Mouse (Mus musculus) hindbrain, embryonic 14.5 days (tissue): ENCODE data around the gene Bglap. TPM values are rescaled to one million over a fixed set of nuclear protein-coding genes. Genes with fewer than 3 reads are reported as not detected.
"Not testable (repeated sequence)": the region's sequence is repeated elsewhere in the genome, so short reads cannot be mapped to it uniquely, and the experiment has no call there.

Experiments used
- ATAC-seq: fragments of 200-750 bp; cut with Nextera tagmentation; 2 replicates; pipeline ENCODE4 v1.8.0; 2017; ENCODE audit warnings: moderate number of reproducible peaks, mild to moderate bottlenecking, moderate TSS enrichment, moderate library complexity; ENCODE audit not compliant: low FRiP score
- DNase-seq: peaks from one replicate; pipeline ENCODE4 v3.0.0-alpha.2; 2015; ENCODE audit warnings: low spot score
- H3K27ac ChIP-seq: fragments of 300-500 bp; sonication (generic); 2 replicates; pipeline ENCODE4 v1.5.1; 2014; ENCODE audit warnings: mild to moderate bottlenecking, moderate library complexity
- H3K27me3 ChIP-seq: fragments of 300-500 bp; sonication (generic); 2 replicates; pipeline ENCODE4 v1.6.1; 2014; ENCODE audit warnings: mild to moderate bottlenecking, low read length, mixed read lengths; ENCODE audit not compliant: control insufficient read depth, insufficient read depth
- H3K36me3 ChIP-seq: fragments of 300-500 bp; sonication (generic); replicated peaks from 2 replicates; pipeline ENCODE4 v1.6.1; 2014; ENCODE audit not compliant: control insufficient read depth, insufficient read depth
- H3K4me1 ChIP-seq: fragments of 300-500 bp; sonication (generic); replicated peaks from 2 replicates; pipeline ENCODE4 v1.6.1; 2014; ENCODE audit warnings: antibody characterized with exemption, low read length, mixed read lengths; ENCODE audit not compliant: control insufficient read depth, insufficient read depth
- H3K4me2 ChIP-seq: fragments of 300-500 bp; sonication (generic); replicated peaks from 2 replicates; pipeline ENCODE4 v1.6.1; 2014; ENCODE audit warnings: mild to moderate bottlenecking, moderate library complexity
- H3K4me3 ChIP-seq: fragments of 300-500 bp; sonication (generic); replicated peaks from 2 replicates; pipeline ENCODE4 v1.5.1; 2014; ENCODE audit warnings: mild to moderate bottlenecking, low read length
- H3K9ac ChIP-seq: fragments of 300-500 bp; sonication (generic); 2 replicates; pipeline ENCODE4 v1.6.1; 2014
- H3K9me3 ChIP-seq: fragments of 300-500 bp; sonication (generic); 2 replicates; pipeline ENCODE4 v1.6.1; 2016; ENCODE audit warnings: low read length; ENCODE audit not compliant: control insufficient read depth
- WGBS: fragments of 180-500 bp; shearing (Covaris S2); extraction: QIAGEN DNeasy Blood & Tissue Kit; methylation state at CpG from one replicate; pipeline ENCODE4 v1.1.7; 2014; 5-methylcytosine and 5-hydroxymethylcytosine counted together
- polyA plus RNA-seq: library from polyadenylated mRNA; unstranded; fragments of >200 nt; fragmentation: Nextera tagmentation; extraction: Ambion mirVana; gene quantifications from 2 replicates; pipeline ENCODE4 v1.2.1, GENCODE M21; 2014

Bglap gene
- polyA plus RNA-seq, 1 experiment from 2014 or later = not detected

GRCm38 (mm10) chr3:88376644-88377043 lies 7.6 kb downstream of the Bglap start:
- Histone ChIP-seq H3K9ac (peak overlapping the region; percentile 36; the same call in 1 of the 2 replicates), H3K4me2 (peak overlapping the region; percentile 40), H3K27ac (peak overlapping the region; percentile 55; the same call in 1 of the 2 replicates)
- H3K27me3 ChIP-seq, H3K4me3 ChIP-seq, H3K36me3 ChIP-seq, DNase-seq, H3K9me3 ChIP-seq, H3K4me1 ChIP-seq, ATAC-seq: not testable (repeated sequence)
- 24% methylated on average over 4 of the region's 7 CpGs for WGBS

GRCm38 (mm10) chr3:88375750-88376626 lies 8.3 kb downstream of the Bglap start:
- ATAC-seq (peak; percentile 88), DNase-seq (peak; percentile 29)
- H3K27ac ChIP-seq = peak overlapping the region; percentile 55; the same call in 1 of the 2 replicates
- H3K36me3 ChIP-seq, H3K4me3 ChIP-seq, H3K9me3 ChIP-seq, H3K27me3 ChIP-seq, H3K4me1 ChIP-seq: not testable (repeated sequence)
- peak overlapping the region; percentile 40 for H3K4me2 ChIP-seq
- 12% methylated on average over 16 of the region's 19 CpGs for WGBS
- H3K9ac ChIP-seq = peak overlapping the region; percentile 36; the same call in 1 of the 2 replicates

GRCm38 (mm10) chr3:88372643-88373042 lies 11.6 kb downstream of the Bglap start, which contains the start of gene Bglap3:
TSS of gene Bglap3 (minus strand) at chr3:88372743.
- not testable (repeated sequence) for H3K4me2 ChIP-seq, H3K9me3 ChIP-seq, H3K27me3 ChIP-seq, DNase-seq, H3K36me3 ChIP-seq, H3K27ac ChIP-seq, H3K4me3 ChIP-seq, H3K9ac ChIP-seq, H3K4me1 ChIP-seq, ATAC-seq
- WGBS = 93% methylated on average over 9 of the region's 9 CpGs

GRCm38 (mm10) chr3:88368511-88368910 lies 15.8 kb downstream of the Bglap start:
- not testable (repeated sequence) for H3K9ac ChIP-seq, H3K27me3 ChIP-seq, DNase-seq, ATAC-seq, H3K36me3 ChIP-seq, H3K4me2 ChIP-seq, H3K4me1 ChIP-seq, H3K27ac ChIP-seq, H3K4me3 ChIP-seq, H3K9me3 ChIP-seq
- 92% methylated on average over 7 of the region's 7 CpGs for WGBS

GRCm38 (mm10) chr3:88367517-88367916 lies 16.7 kb downstream of the Bglap start:
- H3K4me3 ChIP-seq, DNase-seq, H3K4me2 ChIP-seq, H3K9me3 ChIP-seq, H3K4me1 ChIP-seq, H3K27me3 ChIP-seq, H3K27ac ChIP-seq, H3K9ac ChIP-seq: not testable (repeated sequence)
- H3K36me3 ChIP-seq = peaks cover 12% of the 10 kb centered on the region
- peak; percentile 18; the same call in 1 of the 2 replicates for ATAC-seq
- WGBS = 49% methylated on average over 3 of the region's 7 CpGs

GRCm38 (mm10) chr3:88366830-88367428 lies 17.3 kb downstream of the Bglap start:
- Histone ChIP-seq H3K4me3 (peak overlapping the region; percentile 21), H3K27ac (peak overlapping the region; percentile 63)

GRCm38 (mm10) chr3:88365705-88366361 lies 18.4 kb downstream of the Bglap start:
- Histone ChIP-seq H3K27me3 (peaks cover 4% of the 10 kb centered on the region; the same call in 1 of the 2 replicates), H3K4me2 (peak overlapping the region; percentile 21), H3K4me3 (no peak overlapping the region), H3K4me1 (no peaks in the 10 kb centered on the region), H3K9me3 (peaks cover 7% of the 10 kb centered on the region; the same call in 1 of the 2 replicates), H3K27ac (no peak overlapping the region), H3K36me3 (peaks cover 29% of the 10 kb centered on the region), H3K9ac (no peak overlapping the region)
- DNase-seq = no peak
- 37% methylated on average over 34 of the region's 34 CpGs for WGBS
- ATAC-seq = no peak

More at GRCm38 (mm10) chr3:88366830-88367428, 17.3 kb downstream of the Bglap start:
- ATAC-seq = peak; percentile 82
- Histone ChIP-seq H3K9ac (peak overlapping the region; percentile 16; the same call in 1 of the 2 replicates), H3K36me3 (peaks cover 18% of the 10 kb centered on the region), H3K4me2 (peak overlapping the region; percentile 28)
- H3K4me1 ChIP-seq, H3K27me3 ChIP-seq, DNase-seq, H3K9me3 ChIP-seq: not testable (repeated sequence)
- under 1% methylated on average over 14 of the region's 22 CpGs for WGBS

- Histone ChIP-seq H3K4me3 (no peak within 1 kb of the TSS), H3K27me3 (peaks cover 4% of the 10 kb centered on the region; the same call in 1 of the 2 replicates), H3K36me3 (peaks cover 44% of the 10 kb centered on the region), H3K27ac (no peak within 1 kb of the TSS; the same call in 1 of the 2 replicates), H3K4me2 (no peak within 1 kb of the TSS), H3K4me1 (no peaks in the 10 kb centered on the region), H3K9ac (no peak within 1 kb of the TSS), H3K9me3 (no peaks in the 10 kb centered on the region)
- DNase-seq = no peak
- no peak for ATAC-seq
- 3% methylated on average over 16 of the region's 16 CpGs for WGBS
Measured at GRCm38 (mm10) chr3:88364337-88364736, 19.9 kb downstream of the Bglap start, which contains the start of gene Paqr6. TSS of gene Paqr6 (plus strand) at chr3:88364584.

- Histone ChIP-seq H3K27me3 (peaks cover 4% of the 10 kb centered on the region; the same call in 1 of the 2 replicates), H3K9me3 (no peaks in the 10 kb centered on the region), H3K4me2 (no peak overlapping the region), H3K27ac (no peak overlapping the region; the same call in 1 of the 2 replicates), H3K4me1 (no peaks in the 10 kb centered on the region), H3K9ac (no peak overlapping the region), H3K36me3 (peaks cover 50% of the 10 kb centered on the region), H3K4me3 (no peak overlapping the region)
- no peak for ATAC-seq
- no peak for DNase-seq
- 59% methylated on average over 4 of the region's 4 CpGs for WGBS
Measured at GRCm38 (mm10) chr3:88363700-88364099, 20.6 kb downstream of the Bglap start.
